8 mouse cellular contexts compared by ENCODE assay signal in genomic region chr12:73517022-73517709, GRCm38 (mm10). TPM values are rescaled to one million over a fixed set of nuclear protein-coding genes. Genes with fewer than 3 reads are reported as not detected.
DNase-seq lines count a peak whose midpoint lies in the region; ATAC-seq lines count a peak whose summit lies in the region.

No protein-coding gene starts in this region.

- no peaks in the 10 kb centered on the region for H3K4me1 ChIP-seq in hindbrain, embryonic 13.5 days (replicated peaks)

- peak; percentile 80; the same call in 1 of the 2 replicates for ATAC-seq in hindbrain, embryonic 13.5 days (ENCODE audit: low FRiP score)

- peak overlapping the region; percentile 11; the same call in 1 of the 2 replicates for H3K4me2 ChIP-seq in hindbrain, embryonic 13.5 days

- 47% methylated on average over 15 of the region's 15 CpGs for WGBS in hindbrain, embryonic 13.5 days

- no peaks in the 10 kb centered on the region for H3K36me3 ChIP-seq in hindbrain, embryonic 13.5 days

- peaks cover 6% of the 10 kb centered on the region; the same call in 1 of the 2 replicates for H3K27me3 ChIP-seq in hindbrain, embryonic 13.5 days

- peak; percentile 39 for DNase-seq in T-cell, adult 2 months (ENCODE audit: low spot score)
- peak; percentile 85 to 88 for DNase-seq in cerebellum, postnatal 14 days
- peak; percentile 83 to 87 for DNase-seq in frontal cortex, postnatal 36 days (ENCODE audit: low spot score in 2 of 2)
- peak; percentile 71 to 88 for DNase-seq in layer of hippocampus, postnatal 25 days (ENCODE audit: extremely low spot score in 1 of 2, low spot score in 1 of 2)
- peak; percentile 88 for DNase-seq in lung, postnatal 14 days
- peak; percentile 93 for DNase-seq in retina, embryonic 14.5 days (ENCODE audit: low spot score)
- peak; percentile 81 for DNase-seq in urinary bladder, postnatal 25 days (ENCODE audit: low spot score)

- H3K4me3 ChIP-seq in hindbrain, embryonic 13.5 days: no peak overlapping the region

- H3K9me3 ChIP-seq in hindbrain, embryonic 13.5 days: no peaks in the 10 kb centered on the region

- H3K27ac ChIP-seq in hindbrain, embryonic 13.5 days: no peak overlapping the region

- no peak overlapping the region for H3K9ac ChIP-seq in hindbrain, embryonic 13.5 days

RNA-seq across cellular contexts. Expression of gene Tmem30b, which starts 29.0 kb away (rescaled TPM):
- polyA plus RNA-seq in hindbrain, embryonic 13.5 days (2015; fragmentation: Nextera tagmentation; extraction: Ambion mirVana): 0.39 and 0.84 TPM in 2 replicates
- total RNA-seq in layer of hippocampus, postnatal 25 days (2021): under 1 TPM in 1 of 2 experiments, not detected in 1; 0.12 TPM

Comparison
In these comparisons a context has a peak if more than half of its experiments do, and no peak if none do; other contexts are left out.
1. DNase-seq: peak in every context shown above with its lines; median percentile 93 in retina, embryonic 14.5 days; 88 in lung, postnatal 14 days; 86 in cerebellum, postnatal 14 days; 85 in frontal cortex, postnatal 36 days; 81 in urinary bladder, postnatal 25 days; 80 in layer of hippocampus, postnatal 25 days; 39 in T-cell, adult 2 months.